Mouse (Mus musculus) c-Kit-positive CD71-positive TER-119-positive erythroid progenitor cells, embryonic 14.5 days (primary cell): ENCODE data around the gene Mrc1.

ENCODE experiments used
- DNase-seq: peaks from one replicate; pipeline ENCODE4 v3.0.0-alpha.2; 2013; ENCODE audit warnings: low spot score

Gene Mrc1

DNA sequence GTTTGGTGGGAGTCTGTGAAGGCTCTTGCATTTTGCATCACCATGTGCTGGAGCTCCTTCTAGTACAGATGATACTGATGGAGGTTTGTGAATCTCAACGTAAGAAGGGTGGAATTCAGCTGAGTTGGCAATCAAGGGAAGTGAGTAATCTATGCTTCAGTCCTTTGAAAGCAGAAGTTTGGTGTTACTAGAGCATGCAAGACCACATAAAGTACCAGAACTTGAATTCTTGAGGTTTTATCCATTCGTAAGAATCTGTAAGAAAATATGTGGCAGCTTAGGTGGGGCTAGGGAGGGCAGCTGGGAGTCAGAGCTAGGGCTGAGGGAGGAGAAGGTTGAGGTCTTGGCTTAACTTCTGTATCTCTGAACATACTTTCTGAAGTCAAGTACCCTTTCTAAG, 15.5 kb downstream of the Mrc1 start:
- no peak for DNase-seq

DNA sequence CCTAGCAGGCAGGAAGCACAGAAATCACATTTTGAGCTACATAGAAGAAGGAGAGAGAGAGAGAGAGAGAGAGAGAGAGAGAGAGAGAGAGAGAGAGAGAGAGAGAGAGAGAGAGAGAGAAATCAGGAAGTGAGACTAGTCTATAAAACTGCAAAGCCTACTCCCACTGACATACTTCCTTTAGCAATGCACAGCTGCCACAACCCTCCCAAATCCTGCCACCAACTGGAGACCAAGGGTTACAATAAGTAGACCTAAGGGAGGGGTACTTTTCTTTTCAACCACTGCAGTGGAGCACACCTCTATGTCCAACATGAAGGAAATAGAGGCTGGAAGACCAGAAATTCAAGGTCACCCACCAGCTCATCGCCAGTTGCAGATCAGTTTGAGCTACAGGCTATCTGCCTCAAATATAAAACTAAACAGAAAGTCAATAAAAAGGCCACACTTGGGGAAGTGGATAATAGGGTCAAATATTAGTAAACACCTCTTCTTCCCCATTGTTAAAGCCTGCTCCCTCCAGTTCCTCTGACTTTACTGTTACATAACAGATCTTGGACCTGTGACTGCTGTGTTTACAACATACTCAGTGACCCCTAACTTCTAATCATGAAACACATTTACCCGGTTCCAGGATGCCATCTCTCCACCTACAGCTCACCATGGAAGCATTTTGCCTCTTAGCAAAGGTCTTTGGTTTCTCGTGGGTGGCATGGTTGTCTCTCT, 20.8 kb downstream of the Mrc1 start:
- no peak for DNase-seq

DNA sequence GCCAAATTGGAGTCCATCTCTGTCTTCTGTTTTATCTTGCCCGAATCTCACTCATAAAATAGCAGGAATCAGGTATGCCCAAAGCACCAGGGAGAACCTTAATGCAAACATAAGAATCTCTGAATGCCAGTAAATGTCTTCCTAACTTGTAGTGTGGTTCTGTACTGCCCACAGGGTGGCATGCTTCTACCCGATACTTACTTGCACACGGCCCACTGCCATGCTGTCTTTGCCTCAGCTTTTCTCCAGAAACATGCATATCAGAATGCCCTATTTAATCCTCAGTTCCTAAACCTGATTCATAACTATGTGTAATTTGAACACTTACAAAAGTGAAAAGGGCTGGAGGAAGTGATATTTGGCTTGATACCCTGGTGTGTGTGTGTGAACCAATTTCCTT, 22.7 kb downstream of the Mrc1 start:
- DNase-seq = no peak

DNA sequence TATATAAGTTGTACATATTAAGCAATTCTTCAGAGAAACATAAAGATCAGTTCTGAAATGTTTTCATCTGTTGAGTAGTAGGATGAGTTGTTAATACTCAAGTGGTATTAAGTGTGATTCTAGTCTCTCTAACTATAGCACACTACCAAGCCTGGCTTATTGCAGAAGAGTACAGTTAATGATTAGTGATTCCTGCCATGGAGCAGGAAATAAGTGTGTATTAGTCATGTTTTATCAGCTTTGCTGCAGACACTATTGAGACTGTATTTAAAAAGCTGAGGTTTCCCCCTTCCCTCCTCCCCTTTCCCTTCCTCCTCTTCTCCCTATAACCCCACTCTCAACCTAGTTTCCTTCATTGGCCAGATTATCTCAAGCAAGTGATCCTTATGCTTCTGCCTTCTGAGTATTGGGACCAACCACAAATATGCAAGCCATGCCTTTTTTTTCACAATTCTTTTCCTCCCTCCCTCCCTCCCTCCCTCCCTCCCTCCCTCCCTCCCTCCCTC, 29.2 kb downstream of the Mrc1 start:
- DNase-seq = no peak

DNA sequence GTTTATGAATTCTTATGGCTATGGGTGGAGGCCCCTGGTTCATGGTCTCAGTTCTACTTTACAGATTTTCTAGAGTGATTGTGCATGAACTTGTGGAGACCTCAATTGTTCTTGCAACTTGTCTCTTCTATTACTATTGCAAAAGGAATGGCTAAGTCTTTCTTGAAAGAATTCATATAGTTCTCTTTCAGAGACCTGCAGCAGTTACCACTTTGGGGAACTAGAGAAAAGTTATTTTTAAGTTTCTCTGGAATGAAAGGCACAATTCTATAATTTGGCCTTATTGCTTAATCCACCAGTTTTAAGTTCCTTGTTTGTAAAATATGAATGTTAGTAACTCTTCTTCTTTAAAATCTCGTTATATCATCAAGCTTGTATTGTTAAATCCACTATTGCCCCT, 32.9 kb downstream of the Mrc1 start:
- no peak for DNase-seq

DNA sequence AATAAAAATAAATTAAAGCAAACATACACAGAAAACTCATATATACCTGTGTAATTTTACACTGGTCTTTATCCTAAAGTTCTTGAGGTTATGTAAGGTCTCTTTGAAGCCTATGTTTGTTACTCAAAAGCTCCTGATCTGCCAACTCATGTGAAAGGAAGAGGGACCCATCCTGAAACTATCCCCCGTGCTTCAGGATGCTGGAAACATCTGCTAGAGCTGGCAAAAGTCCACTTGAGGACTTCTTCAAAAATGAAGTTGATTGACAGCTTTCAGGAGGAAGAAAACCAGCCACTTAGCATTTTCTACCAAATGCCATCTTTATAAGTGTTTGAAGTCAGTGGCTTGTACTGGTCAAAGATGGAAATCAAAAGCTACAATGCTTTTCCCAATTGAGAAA, 40.0 kb downstream of the Mrc1 start:
- no peak for DNase-seq

DNA sequence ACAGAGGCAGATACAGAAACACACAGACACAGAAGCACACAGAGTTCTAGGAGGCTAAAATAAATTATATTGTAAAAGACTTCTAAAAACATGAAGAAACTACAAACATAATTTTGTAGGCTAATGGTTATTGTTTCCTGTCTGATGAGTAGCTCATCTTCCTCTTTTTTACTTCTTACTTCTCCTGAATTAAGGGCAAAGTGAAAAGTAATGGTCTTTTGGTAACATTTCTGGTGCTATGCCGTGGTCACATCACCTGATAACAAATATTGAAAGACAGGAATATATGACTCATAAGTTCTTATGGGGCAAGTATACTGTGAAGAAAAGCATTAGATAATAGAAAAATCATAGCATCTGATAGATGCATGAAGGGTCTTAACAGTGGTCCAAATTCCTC, 42.9 kb downstream of the Mrc1 start:
- DNase-seq = no peak

DNA sequence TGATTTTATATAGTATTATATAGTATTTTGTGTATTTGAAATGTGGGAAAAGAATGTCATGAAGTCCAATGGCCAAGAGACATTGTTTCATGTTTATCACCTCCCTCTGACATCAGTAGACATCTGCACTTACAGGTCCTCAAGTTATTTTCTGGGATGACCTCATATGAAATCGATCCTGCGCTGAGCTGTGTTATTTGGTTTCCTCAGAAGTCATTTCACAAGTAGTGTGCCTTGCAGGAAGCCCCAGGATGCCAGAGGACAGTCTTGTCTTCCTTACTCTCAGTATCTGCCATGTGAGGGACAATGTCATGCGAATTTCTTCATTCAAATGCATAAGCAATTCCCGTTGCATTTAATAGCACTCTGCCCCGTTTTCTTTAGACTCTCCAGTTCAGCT, 46.6 kb downstream of the Mrc1 start:
- no peak for DNase-seq

DNA sequence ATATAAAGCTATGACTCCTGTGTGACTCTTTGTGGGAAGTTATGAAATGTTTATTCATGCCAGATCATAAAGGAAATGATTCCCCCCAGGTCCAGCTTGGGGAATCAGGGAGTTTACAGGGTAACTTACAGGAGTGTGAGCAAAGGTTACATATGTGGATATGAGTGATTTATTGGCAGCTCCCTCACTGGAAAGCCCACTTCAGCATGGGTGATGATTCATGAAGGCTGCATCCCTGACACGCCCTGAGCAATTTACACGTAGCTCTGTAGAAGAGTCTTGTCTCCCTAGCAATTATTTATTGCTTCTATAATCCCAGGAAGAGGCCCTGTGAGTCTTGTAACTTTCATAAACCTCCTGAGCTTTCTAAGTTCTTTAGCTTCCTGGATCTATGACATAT, 50.1 kb downstream of the Mrc1 start:
- DNase-seq = no peak

DNA sequence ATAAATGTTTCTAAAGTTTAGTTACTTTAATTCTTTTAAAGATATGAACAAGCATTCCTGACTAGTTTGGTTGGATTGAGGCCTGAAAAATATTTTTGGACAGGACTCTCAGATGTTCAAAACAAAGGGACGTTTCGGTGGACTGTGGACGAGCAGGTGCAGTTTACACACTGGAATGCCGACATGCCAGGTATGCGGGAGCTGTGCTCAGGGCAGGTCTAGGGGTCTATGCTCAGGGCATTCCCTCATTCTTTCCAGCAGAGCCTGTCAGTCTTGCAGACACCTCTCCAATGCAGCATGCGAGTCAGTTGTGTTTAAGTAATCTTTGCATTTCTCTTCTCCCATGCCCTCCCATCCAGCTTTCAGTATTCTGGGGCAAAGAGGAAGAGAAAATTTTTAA, 50.6 kb downstream of the Mrc1 start:
- no peak for DNase-seq

DNA sequence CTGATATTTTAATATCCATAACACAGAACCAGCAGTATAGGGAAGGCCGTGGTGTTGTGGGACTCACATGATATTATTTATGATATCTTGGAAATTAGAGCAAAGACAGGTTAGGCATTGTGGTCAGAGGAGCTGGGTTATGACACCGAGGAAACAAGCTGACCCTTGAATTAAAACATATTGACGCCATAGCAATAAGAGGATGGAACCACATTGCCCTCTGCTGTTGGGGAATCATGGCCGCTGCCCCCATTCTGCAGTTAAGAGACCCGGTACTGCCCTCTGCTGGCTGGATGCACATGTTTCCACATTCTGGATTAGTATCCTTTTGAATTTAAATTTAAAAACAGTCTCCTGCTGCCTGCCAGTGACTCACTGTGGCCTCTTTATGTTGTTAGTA, 66.1 kb downstream of the Mrc1 start:
- DNase-seq = peak; percentile 65

DNA sequence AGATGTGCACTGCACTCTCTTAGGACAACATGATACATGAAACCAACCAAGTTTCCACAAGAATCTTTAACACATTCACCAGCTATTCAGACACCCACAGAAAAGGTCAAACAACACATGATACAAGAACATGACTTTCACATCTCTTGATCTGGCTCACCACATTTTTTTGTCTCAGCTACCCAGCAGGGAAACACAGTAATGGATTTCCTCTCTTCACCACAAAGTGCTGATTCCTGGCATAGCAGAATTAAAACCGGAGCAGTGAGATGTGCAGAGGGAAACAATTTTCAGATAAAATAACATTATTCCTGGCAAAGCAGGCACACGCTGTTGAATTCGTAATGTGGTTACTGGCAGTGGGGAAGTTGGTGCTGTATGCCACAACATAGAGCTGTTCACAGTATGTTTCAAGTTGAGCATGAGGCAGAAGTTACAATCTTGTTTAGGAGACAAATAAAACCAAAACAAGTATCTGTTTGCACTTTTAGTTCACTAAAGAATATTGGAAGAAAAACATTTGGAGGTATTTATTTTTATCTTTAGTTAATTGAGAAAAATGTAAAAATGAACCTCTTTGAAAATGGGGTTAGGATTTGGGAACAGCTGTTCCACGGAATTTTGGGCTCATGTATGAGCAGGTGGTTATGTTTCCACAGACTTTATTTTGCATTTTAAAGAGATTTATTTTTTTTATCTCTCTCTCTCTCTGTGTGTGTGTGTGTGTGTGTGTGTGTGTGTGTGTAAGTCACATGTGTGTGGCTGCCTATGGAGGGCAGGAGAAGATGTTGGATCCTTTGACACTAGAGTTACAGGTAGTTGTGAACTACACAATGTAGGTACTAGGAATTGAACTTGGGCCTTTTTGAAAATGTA, 83.6 kb downstream of the Mrc1 start:
- no peak for DNase-seq

DNA sequence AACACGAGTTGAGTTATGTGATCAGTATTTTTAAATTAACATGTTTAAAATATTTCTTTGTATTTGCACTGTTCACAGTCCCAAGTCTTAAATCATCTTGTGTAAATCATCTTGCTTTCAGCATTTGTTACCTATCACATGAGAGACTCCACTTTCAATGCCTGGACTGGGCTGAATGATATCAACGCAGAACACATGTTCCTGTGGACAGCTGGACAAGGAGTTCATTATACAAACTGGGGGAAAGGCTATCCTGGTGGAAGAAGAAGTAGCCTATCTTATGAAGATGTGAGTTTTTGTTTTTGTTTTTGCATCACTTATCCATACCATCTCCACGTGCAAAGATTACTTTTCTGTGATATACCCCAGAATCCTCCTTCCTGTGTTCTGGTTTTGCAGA, 85.9 kb downstream of the Mrc1 start:
- DNase-seq = no peak

DNA sequence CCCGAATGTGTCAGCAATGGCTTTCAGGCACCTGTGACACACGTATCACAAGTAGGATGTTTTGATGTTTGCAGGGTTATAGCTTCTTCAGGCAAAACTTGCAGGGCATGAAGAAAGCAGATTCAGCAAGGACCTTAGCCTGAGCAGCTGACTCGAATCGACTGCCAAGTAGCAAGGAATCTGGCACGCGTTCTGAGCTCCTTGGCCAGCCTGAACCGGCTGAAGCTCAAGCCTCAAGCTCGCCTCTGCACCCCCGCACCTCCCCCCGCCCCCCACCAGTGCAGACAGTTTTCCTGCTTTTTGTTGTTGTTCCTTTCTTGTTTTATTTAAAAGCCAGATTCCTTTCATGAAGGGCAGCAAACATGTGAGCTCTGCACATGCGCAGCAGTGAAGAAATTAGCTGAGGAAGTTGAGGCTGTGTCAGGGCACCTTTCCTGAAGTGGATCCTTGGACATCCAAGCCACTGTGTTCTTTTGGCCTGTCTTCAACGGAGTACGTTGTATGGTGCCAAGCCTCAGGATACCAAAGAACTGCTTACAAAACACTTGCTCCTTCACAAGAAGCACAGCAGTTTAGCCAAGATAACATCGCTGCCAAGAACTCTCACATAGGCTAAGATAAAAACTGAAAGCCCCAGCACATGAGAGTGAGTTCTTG, 112.6 kb downstream of the Mrc1 start:
- DNase-seq = no peak

DNA sequence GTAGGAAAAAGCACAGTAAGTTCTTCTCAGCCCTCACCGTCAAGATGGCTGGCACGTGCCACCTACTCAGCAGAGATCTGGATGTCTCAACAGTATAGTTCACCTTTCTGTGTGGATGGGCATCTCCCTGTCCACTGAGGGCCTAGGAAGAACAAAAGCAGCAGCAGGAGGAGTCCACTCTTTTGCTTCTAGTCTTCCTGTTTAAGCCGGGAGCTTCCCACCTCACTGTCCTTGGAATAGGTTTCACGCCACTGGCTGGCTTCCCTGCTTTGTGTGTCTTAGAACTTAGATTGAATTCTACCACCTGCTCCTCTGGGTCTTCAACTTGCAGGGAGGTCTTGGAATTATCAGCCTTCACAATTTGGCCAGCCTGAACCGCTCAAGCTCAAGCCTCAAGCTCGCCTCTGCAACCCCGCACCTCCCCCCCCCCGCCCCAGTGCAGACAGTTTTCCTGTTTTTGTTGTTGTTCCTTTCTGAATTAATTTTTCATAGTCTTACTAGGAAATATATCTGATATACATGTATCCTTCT, 113.2 kb downstream of the Mrc1 start:
- no peak for DNase-seq
